Comparison of ENCODE assay signal across 9 mouse cellular contexts in the genomic region with DNA sequence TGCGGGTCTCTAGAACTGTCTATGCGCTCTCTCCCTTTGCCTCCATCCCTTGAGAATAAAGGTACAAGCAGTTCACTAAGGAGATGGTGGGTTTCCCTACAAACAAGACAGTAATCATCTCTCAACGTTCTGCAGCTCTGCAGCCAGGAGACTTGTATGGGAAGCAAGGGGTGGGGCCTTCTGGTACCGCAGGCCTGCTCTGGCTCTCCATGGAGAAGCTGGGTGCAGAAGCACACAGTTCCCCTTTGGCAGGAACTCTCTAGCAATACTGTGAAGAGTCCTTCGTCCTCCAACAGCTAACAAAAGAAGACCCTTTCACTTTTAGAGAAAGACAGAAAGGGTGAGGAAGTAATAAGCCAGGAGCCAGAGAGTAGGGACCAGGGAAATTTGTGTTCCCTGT. TPM values are rescaled to one million over a fixed set of nuclear protein-coding genes. Genes with fewer than 3 reads are reported as not detected.
DNase-seq lines count a peak whose midpoint lies in the region; ATAC-seq lines count a peak whose summit lies in the region.
"Had no signal": no experiment of that assay in that cellular context is flagged by ENCODE, and none has a peak within 500 bp of the region (broad histone marks: within the 10 kb centered on the region; RNA-seq: fewer than 3 reads in every experiment).

No protein-coding gene starts in this region.

- H3K9me3 ChIP-seq in heart, embryonic 14.5 days (ENCODE audit: control insufficient read depth, low read length): no peaks in the 10 kb centered on the region
- H3K9me3 ChIP-seq in intestine, embryonic 14.5 days (ENCODE audit: control insufficient read depth, low read length): no peaks in the 10 kb centered on the region

- H3K36me3 ChIP-seq in heart, embryonic 14.5 days (ENCODE audit: control insufficient read depth, insufficient read depth, low read length): 0 out of 2 replicates have a peak, but pooled peaks cover 8% of the 10 kb centered on the region
- 0 out of 2 replicates have a peak, but pooled peaks cover 4% of the 10 kb centered on the region for H3K36me3 ChIP-seq in intestine, embryonic 14.5 days (ENCODE audit: control insufficient read depth, insufficient read depth, low read length)

- peak overlapping the region; percentile 43 to 52; a peak in 3 of 4 replicates for H3K27ac ChIP-seq in heart, embryonic 14.5 days (replicated peaks in 1 of 2; ENCODE audit: control insufficient read depth in 1 of 2, insufficient read depth in 1 of 2, low read depth in 2 of 2, low read length in 2 of 2)
- H3K27ac ChIP-seq in brown adipose tissue, adult 24 weeks (replicated peaks; ENCODE audit: low read depth, low read length): peak overlapping the region; percentile 49
- H3K27ac ChIP-seq in intestine, embryonic 14.5 days (ENCODE audit: low read depth): no peak overlapping the region

- WGBS in heart, embryonic 14.5 days: 44% methylated on average over 5 of the region's 5 CpGs
- 47% methylated on average over 5 of the region's 5 CpGs for WGBS in intestine, embryonic 14.5 days

- DNase-seq in heart, postnatal 14 days: no peak
- no peak for DNase-seq in intestine, embryonic 14.5 days (ENCODE audit: low spot score)
- no peak for DNase-seq in left cerebral cortex, postnatal 36 days (ENCODE audit: low spot score in 2 of 2)
- DNase-seq: kidney, postnatal 14 days; right cerebral cortex, postnatal 14 days had no signal

- H3K9ac ChIP-seq in heart, embryonic 14.5 days (ENCODE audit: low read length): peak overlapping the region; percentile 25; the same call in 1 of the 2 replicates
- H3K9ac ChIP-seq in intestine, embryonic 14.5 days (ENCODE audit: low read length): no peak overlapping the region

- intact Hi-C loops in heart, postnatal 14 days (cut with DNase I): no loop called here
- intact Hi-C loops in left cerebral cortex, postnatal 36 days (cut with DNase I): no loop called here

- peaks cover 35 to 70% of the 10 kb centered on the region in 2 experiments for H3K4me1 ChIP-seq in heart, embryonic 14.5 days (ENCODE audit: control insufficient read depth in 2 of 2, insufficient read depth in 2 of 2, low read length in 2 of 2)
- peaks cover 60% of the 10 kb centered on the region for H3K4me1 ChIP-seq in brown adipose tissue, adult 24 weeks (ENCODE audit: control insufficient read depth, insufficient read depth, insufficient read length, low read length)
- peaks cover 31% of the 10 kb centered on the region for H3K4me1 ChIP-seq in intestine, embryonic 14.5 days (replicated peaks; ENCODE audit: control insufficient read depth, insufficient read depth, low read length)

- no peak overlapping the region for H3K4me3 ChIP-seq in heart, embryonic 14.5 days (ENCODE audit: control insufficient read depth in 1 of 2, insufficient read depth in 1 of 2, low read depth in 1 of 2, low read length in 2 of 2)
- H3K4me3 ChIP-seq in brown adipose tissue, adult 24 weeks (ENCODE audit: insufficient read depth, low read depth, low read length): no peak overlapping the region
- H3K4me3 ChIP-seq in intestine, embryonic 14.5 days (ENCODE audit: low read depth, low read length): no peak overlapping the region

- H3K4me2 ChIP-seq in heart, embryonic 14.5 days (ENCODE audit: low read length): 0 out of 2 replicates have a peak overlapping the region, but pooled peaks have one; percentile 8
- H3K4me2 ChIP-seq in intestine, embryonic 14.5 days (ENCODE audit: low read length): peak overlapping the region; percentile 16; the same call in 1 of the 2 replicates

- ATAC-seq in heart, embryonic 14.5 days (ENCODE audit: insufficient number of reproducible peaks, insufficient read depth, low FRiP score, low read depth): no peak
- no peak for ATAC-seq in intestine, embryonic 14.5 days (replicated peaks; ENCODE audit: low FRiP score, low TSS enrichment, low read depth)
- peak; percentile 80 for ATAC-seq in megakaryocyte, adult 5-6 weeks (ENCODE audit: poor library complexity, severe bottlenecking)
- no peak for ATAC-seq in cerebellum, adult (ENCODE audit: insufficient number of reproducible peaks, low FRiP score, low TSS enrichment)

- H3K27me3 ChIP-seq in heart, embryonic 14.5 days (ENCODE audit: control insufficient read depth, insufficient read depth, low read length): no peaks in the 10 kb centered on the region
- H3K27me3 ChIP-seq in intestine, embryonic 14.5 days (replicated peaks; ENCODE audit: control insufficient read depth, insufficient read depth, low read length): no peaks in the 10 kb centered on the region

RNA-seq across cellular contexts. Expression of a gene that starts 8.1 kb away (rescaled TPM):
- 52.5 and 55.3 TPM in 2 replicates for polyA plus RNA-seq in heart, embryonic 14.5 days (2014; fragmentation: Nextera tagmentation; extraction: Ambion mirVana)
- total RNA-seq in heart, postnatal 14 days (2021): 10 to 100 TPM; 67.5 to 78.8 TPM
- polyA plus RNA-seq in brown adipose tissue, adult 24 weeks (2012; ENCODE audit: insufficient read depth, insufficient read length, missing spikeins): 50.2 and 50.6 TPM in 2 replicates
- 69.4 and 71.7 TPM in 2 replicates for polyA plus RNA-seq in intestine, embryonic 14.5 days (2014; fragmentation: Nextera tagmentation; extraction: Ambion mirVana)
- 148 TPM in 2 replicates for total RNA-seq in megakaryocyte, adult 5-6 weeks (2015)
- total RNA-seq in megakaryocyte, adult 5-6 weeks (2017): 81.2 and 94.4 TPM in 2 replicates
- total RNA-seq in left cerebral cortex, postnatal 36 days (2021): 10 to 100 TPM; 11.7 to 12.3 TPM

RNA-seq across cellular contexts. Expression of a gene that starts 37.3 kb away (rescaled TPM):
- 121 and 134 TPM in 2 replicates for polyA plus RNA-seq in heart, embryonic 14.5 days (2014; fragmentation: Nextera tagmentation; extraction: Ambion mirVana)
- 100 to 1,000 TPM; 192 to 229 TPM for total RNA-seq in heart, postnatal 14 days (2021)
- polyA plus RNA-seq in brown adipose tissue, adult 24 weeks (2012; ENCODE audit: insufficient read depth, insufficient read length, missing spikeins): 58.7 and 106 TPM in 2 replicates
- polyA plus RNA-seq in intestine, embryonic 14.5 days (2014; fragmentation: Nextera tagmentation; extraction: Ambion mirVana): 230 TPM in 2 replicates
- total RNA-seq in megakaryocyte, adult 5-6 weeks (2015): 596 and 620 TPM in 2 replicates
- total RNA-seq in megakaryocyte, adult 5-6 weeks (2017): 223 and 241 TPM in 2 replicates
- 100 to 1,000 TPM; 260 to 274 TPM for total RNA-seq in left cerebral cortex, postnatal 36 days (2021)

Comparison
In these comparisons a context has a peak if more than half of its experiments do, and no peak if none do; other contexts are left out.
1. RNA of a gene that starts 8.1 kb away (total RNA-seq): 81.2 to 148 TPM in megakaryocyte, adult 5-6 weeks and 67.5 to 78.8 TPM in heart, postnatal 14 days; 11.7 to 12.3 TPM in left cerebral cortex, postnatal 36 days; every median in the first group is over 4 times any median in the second.